Mouse (Mus musculus): ENCODE data around the gene Asrgl1.
"Not testable (repeated sequence)": the region's sequence is repeated elsewhere in the genome, so short reads cannot be mapped to it uniquely, and the experiment has no call there.

Gene Asrgl1

GRCm38 (mm10) chr19:9105101-9105685, 30.2 kb downstream of the Asrgl1 start:
- DNase-seq (ENCODE audit: low read depth, low spot score) = no peak

GRCm38 (mm10) chr19:9103986-9104385, 31.4 kb downstream of the Asrgl1 start:
- no peak for DNase-seq (ENCODE audit: low read depth, low spot score)

GRCm38 (mm10) chr19:9101062-9101457, 34.4 kb downstream of the Asrgl1 start:
- no peak for DNase-seq (ENCODE audit: low read depth, low spot score)

- DNase-seq (ENCODE audit: low read depth, low spot score) = no peak
These were observed 35.0 kb downstream of the Asrgl1 start for GRCm38 (mm10) chr19:9100297-9101061.

- DNase-seq (ENCODE audit: low read depth, low spot score) = no peak
These were observed 35.7 kb downstream of the Asrgl1 start for GRCm38 (mm10) chr19:9099751-9100150.

- DNase-seq (ENCODE audit: low read depth, low spot score) = peak; percentile 50
These were observed 38.0 kb downstream of the Asrgl1 start for GRCm38 (mm10) chr19:9097441-9097840.

GRCm38 (mm10) chr19:9095111-9095510, 40.3 kb downstream of the Asrgl1 start:
- DNase-seq (ENCODE audit: low read depth, low spot score) = no peak

GRCm38 (mm10) chr19:9090709-9091108, 44.7 kb downstream of the Asrgl1 start:
- no peak for DNase-seq (ENCODE audit: low read depth, low spot score)

- no peak for DNase-seq (ENCODE audit: low read depth, low spot score)
These were observed 45.2 kb downstream of the Asrgl1 start for GRCm38 (mm10) chr19:9090191-9090590.

GRCm38 (mm10) chr19:9087821-9088220, 47.6 kb downstream of the Asrgl1 start, which contains the start of gene Scgb1a1:
Gene Scgb1a1, minus strand, starts transcription at chr19:9087958.
- DNase-seq (ENCODE audit: low read depth, low spot score) = no peak

- not testable (repeated sequence) for DNase-seq (ENCODE audit: low read depth, low spot score)
These were observed 51.5 kb downstream of the Asrgl1 start for GRCm38 (mm10) chr19:9083892-9084291.

- no peak for DNase-seq (ENCODE audit: low read depth, low spot score)
These were observed 52.5 kb downstream of the Asrgl1 start for GRCm38 (mm10) chr19:9083010-9083355.

- DNase-seq (ENCODE audit: low read depth, low spot score) = peak; percentile 79
These were observed 53.0 kb downstream of the Asrgl1 start for GRCm38 (mm10) chr19:9082191-9083009.

GRCm38 (mm10) chr19:9081311-9082190, 53.9 kb downstream of the Asrgl1 start:
- no peak for DNase-seq (ENCODE audit: low read depth, low spot score)

- peak; percentile 52 for DNase-seq (ENCODE audit: low read depth, low spot score)
These were observed 55.5 kb downstream of the Asrgl1 start for GRCm38 (mm10) chr19:9079916-9080315.

GRCm38 (mm10) chr19:9076982-9077660, 58.3 kb downstream of the Asrgl1 start:
- no peak for DNase-seq (ENCODE audit: low read depth, low spot score)

- DNase-seq (ENCODE audit: low read depth, low spot score) = no peak
These were observed 59.4 kb downstream of the Asrgl1 start for GRCm38 (mm10) chr19:9076035-9076434.

GRCm38 (mm10) chr19:9075558-9075957, 59.9 kb downstream of the Asrgl1 start:
- DNase-seq (ENCODE audit: low read depth, low spot score) = no peak

GRCm38 (mm10) chr19:9074424-9074823, 61.0 kb downstream of the Asrgl1 start:
- no peak for DNase-seq (ENCODE audit: low read depth, low spot score)

- no peak for DNase-seq (ENCODE audit: low read depth, low spot score)
These were observed 61.5 kb downstream of the Asrgl1 start for GRCm38 (mm10) chr19:9073776-9074411.

Measured in brain, adult 2 months (tissue).